9 mouse cellular contexts compared by ENCODE assay signal in the genomic region with DNA sequence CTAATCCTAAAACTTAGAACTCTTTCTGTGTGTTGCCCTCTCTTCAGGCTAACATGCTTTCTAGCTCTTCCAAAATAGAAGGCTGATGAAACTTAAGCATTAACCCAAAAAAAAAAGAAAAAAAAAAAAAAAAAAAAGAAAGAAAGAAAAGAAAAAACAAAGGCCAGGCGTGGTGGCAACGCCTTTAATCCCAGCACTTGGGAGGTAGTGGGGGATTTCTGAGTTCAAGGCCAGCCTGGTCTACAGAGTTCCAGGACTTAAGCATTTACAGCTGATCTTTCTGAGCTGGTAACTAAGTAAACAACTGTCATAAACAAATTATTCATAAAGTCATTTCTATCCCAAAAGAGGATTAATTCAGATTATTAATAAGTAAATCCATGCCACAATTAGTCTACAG. TPM values are rescaled to one million over a fixed set of nuclear protein-coding genes. Genes with fewer than 3 reads are reported as not detected.
A peak's percentile ranks its signal among the peaks of the same experiment; 100 is the strongest.
DNase-seq lines count a peak whose midpoint lies in the region; ATAC-seq and TF ChIP-seq lines count a peak whose summit lies in the region.
"Had no signal": no experiment of that assay in that cellular context is flagged by ENCODE, and none has a peak within 500 bp of the region (broad histone marks: within the 10 kb centered on the region; RNA-seq: fewer than 3 reads in every experiment).

No protein-coding gene starts in this region.

- no peak overlapping the region for H3ac ChIP-seq in myocyte (ENCODE audit: control insufficient read depth, insufficient read length)

- H3K27me3 ChIP-seq in liver, embryonic 11.5 days (replicated peaks; ENCODE audit: control insufficient read depth, insufficient read depth, low read length) = no peaks in the 10 kb centered on the region
- no peaks in the 10 kb centered on the region for H3K27me3 ChIP-seq in hindbrain, embryonic 15.5 days
- H3K27me3 ChIP-seq in myocyte (ENCODE audit: control insufficient read depth, insufficient read depth, insufficient read length) = no peaks in the 10 kb centered on the region

- no peaks in the 10 kb centered on the region for H3K9me3 ChIP-seq in liver, embryonic 11.5 days (ENCODE audit: control insufficient read depth, low read length)
- no peaks in the 10 kb centered on the region for H3K9me3 ChIP-seq in hindbrain, embryonic 15.5 days

- ATAC-seq in liver, embryonic 11.5 days (replicated peaks; ENCODE audit: low FRiP score) = no peak
- no peak for ATAC-seq in hindbrain, embryonic 15.5 days (ENCODE audit: low FRiP score, low read depth)
- ATAC-seq: intestine, postnatal 0 days had no signal

- peaks cover 84% of the 10 kb centered on the region for H3K79me2 ChIP-seq in myocyte (ENCODE audit: control insufficient read depth, insufficient read depth)

- no peaks in the 10 kb centered on the region for H3K36me3 ChIP-seq in liver, embryonic 11.5 days (ENCODE audit: control insufficient read depth, insufficient read depth, low read length)
- H3K36me3 ChIP-seq in hindbrain, embryonic 15.5 days = no peaks in the 10 kb centered on the region
- H3K36me3 ChIP-seq in myocyte (ENCODE audit: control insufficient read depth, insufficient read depth) = no peaks in the 10 kb centered on the region

- WGBS in liver, embryonic 11.5 days = 79% methylated on average over 2 of the region's 2 CpGs
- WGBS in hindbrain, embryonic 15.5 days = 85% methylated on average over 2 of the region's 2 CpGs

- TF ChIP-seq POLR2A in bone marrow macrophage, adult 2 months (IDR thresholded peaks at IDR 0.05; ENCODE audit: borderline replicate concordance, low read depth, low read length) = no peak
- no peak for TF ChIP-seq POLR2A in myocyte (IDR thresholded peaks at IDR 0.05; ENCODE audit: insufficient read length, low read depth)

- no peak overlapping the region for H3K27ac ChIP-seq in liver, embryonic 11.5 days (ENCODE audit: low read depth, low read length)
- no peak overlapping the region for H3K27ac ChIP-seq in bone marrow macrophage, adult 2 months (ENCODE audit: insufficient read depth, low read depth, low read length)
- H3K27ac ChIP-seq in hindbrain, embryonic 15.5 days (replicated peaks) = no peak overlapping the region

- TF ChIP-seq CTCF in bone marrow macrophage, adult 2 months (IDR thresholded peaks at IDR 0.05; ENCODE audit: low read depth, low read length) = no peak

- H3K4me1 ChIP-seq in liver, embryonic 11.5 days (replicated peaks; ENCODE audit: control insufficient read depth, insufficient read depth, low read length) = peaks cover 10% of the 10 kb centered on the region
- peaks cover 15% of the 10 kb centered on the region; the same call in 1 of the 2 replicates for H3K4me1 ChIP-seq in bone marrow macrophage, adult 2 months (ENCODE audit: control insufficient read depth, insufficient read depth, low read length)
- H3K4me1 ChIP-seq in hindbrain, embryonic 15.5 days (replicated peaks) = peaks cover 28% of the 10 kb centered on the region

- peak overlapping the region; percentile 85 for H3K4me2 ChIP-seq in liver, embryonic 11.5 days
- H3K4me2 ChIP-seq in hindbrain, embryonic 15.5 days = peak overlapping the region; percentile 90
- H3K4me2 ChIP-seq in myocyte (ENCODE audit: low read depth) = peak overlapping the region; percentile 90

- DNase-seq in liver, embryonic 11.5 days (ENCODE audit: low spot score) = no peak
- DNase-seq in liver = no peak
- DNase-seq in right cerebral cortex, postnatal 36 days (ENCODE audit: low spot score in 2 of 2) = no peak
- DNase-seq in lung, adult 18-20 months = no peak
- DNase-seq: gastrocnemius, postnatal 36 days had no signal

- no peak overlapping the region for H3K9ac ChIP-seq in liver, embryonic 11.5 days (ENCODE audit: low read depth, low read length)
- no peak overlapping the region for H3K9ac ChIP-seq in hindbrain, embryonic 15.5 days

- H3K4me3 ChIP-seq in liver, embryonic 11.5 days (ENCODE audit: low read depth, low read length) = peak overlapping the region; percentile 97
- H3K4me3 ChIP-seq in bone marrow macrophage, adult 2 months (ENCODE audit: insufficient read depth, low read length) = peak overlapping the region; percentile 25; the same call in 1 of the 2 replicates
- no peak overlapping the region for H3K4me3 ChIP-seq in hindbrain, embryonic 15.5 days
- H3K4me3 ChIP-seq in myocyte = peak overlapping the region; percentile 93

TF ChIP-seq in myocyte, 11 proteins besides CTCF, POLR2A, EP300 and RAD21:
- TF ChIP-seq USF1 (IDR thresholded peaks at IDR 0.05; ENCODE audit: low read depth) = no peak
- TF ChIP-seq REST (IDR thresholded peaks at IDR 0.05; ENCODE audit: insufficient read depth, insufficient read length) = no peak
- TF ChIP-seq MYOD1 (IDR thresholded peaks at IDR 0.05; ENCODE audit: control insufficient read depth in 1 of 3, insufficient read length in 2 of 3, low read depth in 2 of 3) = no peak
- no peak for TF ChIP-seq POLR2AphosphoS2 (IDR thresholded peaks at IDR 0.05; ENCODE audit: insufficient read length, low read depth)
- TF ChIP-seq SRF (IDR thresholded peaks at IDR 0.05; ENCODE audit: control insufficient read depth, insufficient read length, low read depth) = no peak
- no peak for TF ChIP-seq MYOG (IDR thresholded peaks at IDR 0.05; ENCODE audit: control insufficient read depth in 1 of 3, insufficient read depth in 1 of 3, insufficient read length in 2 of 3, low read depth in 2 of 3)
- TF ChIP-seq TCF12 (IDR thresholded peaks at IDR 0.05; ENCODE audit: insufficient read depth, poor library complexity, severe bottlenecking) = no peak
- TF ChIP-seq TCF3 (IDR thresholded peaks at IDR 0.05; ENCODE audit: insufficient read length, low read depth) = no peak
- no peak for TF ChIP-seq CEBPB (IDR thresholded peaks at IDR 0.05; ENCODE audit: insufficient read depth, poor library complexity, severe bottlenecking)
- TF ChIP-seq E2F4 (IDR thresholded peaks at IDR 0.05; ENCODE audit: insufficient read depth) = no peak
- TF ChIP-seq MAX (IDR thresholded peaks at IDR 0.05; ENCODE audit: low read depth) = no peak
TF ChIP-seq in myocyte: peak in this region for 0.

RNA-seq across cellular contexts. Expression of gene Sumo1, which starts 1.8 kb away (rescaled TPM):
- polyA plus RNA-seq in liver, embryonic 11.5 days (2014; fragmentation: Nextera tagmentation; extraction: Ambion mirVana) = 345 and 370 TPM in 2 replicates
- 176 and 195 TPM in 2 replicates for polyA plus RNA-seq in bone marrow macrophage, adult 2 months (2012; ENCODE audit: insufficient read depth, insufficient read length, missing spikeins)
- 312 TPM in 2 replicates for polyA plus RNA-seq in hindbrain, embryonic 15.5 days (2015; fragmentation: Nextera tagmentation; extraction: Ambion mirVana)
- polyA plus RNA-seq in myocyte (2012; fragmentation: generic; extraction: Trizol) = 82.8 TPM

RNA-seq across cellular contexts. Expression of gene Nop58, which starts 15.9 kb away (rescaled TPM):
- 400 and 416 TPM in 2 replicates for polyA plus RNA-seq in liver, embryonic 11.5 days (2014; fragmentation: Nextera tagmentation; extraction: Ambion mirVana)
- 25.5 and 39.8 TPM in 2 replicates for polyA plus RNA-seq in bone marrow macrophage, adult 2 months (2012; ENCODE audit: insufficient read depth, insufficient read length, missing spikeins)
- polyA plus RNA-seq in hindbrain, embryonic 15.5 days (2015; fragmentation: Nextera tagmentation; extraction: Ambion mirVana) = 141 and 145 TPM in 2 replicates
- polyA plus RNA-seq in myocyte (2012; fragmentation: generic; extraction: Trizol) = 56.9 TPM
